Comparison of ENCODE assay signal across 8 mouse cellular contexts in genomic region chr7:99876345-99876744, GRCm38 (mm10). TPM values are rescaled to one million over a fixed set of nuclear protein-coding genes. Genes with fewer than 3 reads are reported as not detected.
DNase-seq lines count a peak whose midpoint lies in the region; ATAC-seq lines count a peak whose summit lies in the region.

No protein-coding gene starts in this region.

- H3K4me2 ChIP-seq in intestine, embryonic 15.5 days (replicated peaks): no peak overlapping the region
- no peak overlapping the region for H3K4me2 ChIP-seq in stomach, embryonic 16.5 days (ENCODE audit: low read depth, low read length)

- no peaks in the 10 kb centered on the region for H3K36me3 ChIP-seq in intestine, embryonic 15.5 days
- H3K36me3 ChIP-seq in limb, embryonic 10.5 days: no peaks in the 10 kb centered on the region
- H3K36me3 ChIP-seq in stomach, embryonic 16.5 days (ENCODE audit: control insufficient read depth, insufficient read depth, low read length): no peaks in the 10 kb centered on the region

- peak; percentile 93 for ATAC-seq in common myeloid progenitor, adult 5-6 weeks (replicated peaks; ENCODE audit: low read depth, poor library complexity, severe bottlenecking)
- peak; percentile 66; the same call in 1 of the 2 replicates for ATAC-seq in intestine, embryonic 15.5 days
- ATAC-seq in stomach, embryonic 16.5 days (ENCODE audit: insufficient read depth, low FRiP score): 0 out of 2 replicates have a peak, but pooled peaks have one; percentile 37

- no peaks in the 10 kb centered on the region for H3K9me3 ChIP-seq in intestine, embryonic 15.5 days
- H3K9me3 ChIP-seq in limb, embryonic 10.5 days (replicated peaks): no peaks in the 10 kb centered on the region
- H3K9me3 ChIP-seq in stomach, embryonic 16.5 days (replicated peaks; ENCODE audit: control insufficient read depth, low read length): no peaks in the 10 kb centered on the region

- DNase-seq in 416B (ENCODE audit: low read depth) (peak; percentile 86), adipocyte (ENCODE audit: low spot score) (peak; percentile 84)
- DNase-seq in gastrocnemius, postnatal 10 days: peak; percentile 83
- DNase-seq in limb, embryonic 10.5 days (ENCODE audit: low spot score): peak; percentile 87
- DNase-seq in neural tube, embryonic 10.5 days (ENCODE audit: extremely low spot score, low spot score): peak; percentile 89

- H3K4me3 ChIP-seq in intestine, embryonic 15.5 days (replicated peaks): no peak overlapping the region
- H3K4me3 ChIP-seq in limb, embryonic 10.5 days: no peak overlapping the region
- H3K4me3 ChIP-seq in stomach, embryonic 16.5 days (replicated peaks; ENCODE audit: low read length): no peak overlapping the region

- H3K27ac ChIP-seq in intestine, embryonic 15.5 days: no peak overlapping the region
- no peak overlapping the region for H3K27ac ChIP-seq in limb, embryonic 10.5 days
- H3K27ac ChIP-seq in stomach, embryonic 16.5 days (ENCODE audit: low read length): no peak overlapping the region

- H3K4me1 ChIP-seq in intestine, embryonic 15.5 days (replicated peaks): no peaks in the 10 kb centered on the region
- H3K4me1 ChIP-seq in limb, embryonic 10.5 days: no peaks in the 10 kb centered on the region
- no peaks in the 10 kb centered on the region for H3K4me1 ChIP-seq in stomach, embryonic 16.5 days (ENCODE audit: control insufficient read depth, insufficient read depth, low read length)

- no peaks in the 10 kb centered on the region for H3K27me3 ChIP-seq in intestine, embryonic 15.5 days (replicated peaks)
- H3K27me3 ChIP-seq in limb, embryonic 10.5 days (ENCODE audit: low read depth, poor library complexity, severe bottlenecking): no peaks in the 10 kb centered on the region
- H3K27me3 ChIP-seq in stomach, embryonic 16.5 days (ENCODE audit: control insufficient read depth, insufficient read depth, low read length): no peaks in the 10 kb centered on the region

- WGBS in intestine, embryonic 15.5 days: 2% methylated on average over 3 of the region's 3 CpGs
- under 1% methylated on average over 3 of the region's 3 CpGs for WGBS in limb, embryonic 10.5 days
- 1% methylated on average over 3 of the region's 3 CpGs for WGBS in stomach, embryonic 16.5 days

- no peak overlapping the region for H3K9ac ChIP-seq in intestine, embryonic 15.5 days
- no peak overlapping the region for H3K9ac ChIP-seq in stomach, embryonic 16.5 days (ENCODE audit: low read length)

RNA-seq across cellular contexts. Expression of gene Spcs2, which starts 13.1 kb away (rescaled TPM):
- total RNA-seq in common myeloid progenitor, adult 5-6 weeks (2017): 169 and 183 TPM in 2 replicates
- total RNA-seq in gastrocnemius, postnatal 10 days (2021): 10 to 100 TPM; 55.7 to 62.1 TPM
- polyA plus RNA-seq in intestine, embryonic 15.5 days (2015; fragmentation: Nextera tagmentation; extraction: Ambion mirVana): 387 and 427 TPM in 2 replicates
- polyA plus RNA-seq in limb, embryonic 10.5 days (2016; fragmentation: Nextera tagmentation; extraction: Ambion mirVana): 348 and 375 TPM in 2 replicates
- polyA plus RNA-seq in stomach, embryonic 16.5 days (2015; fragmentation: Nextera tagmentation; extraction: Ambion mirVana): 370 and 373 TPM in 2 replicates

RNA-seq across cellular contexts. Expression of gene Xrra1, which starts 17.4 kb away (rescaled TPM):
- not detected in 2 replicates for total RNA-seq in common myeloid progenitor, adult 5-6 weeks (2017)
- total RNA-seq in gastrocnemius, postnatal 10 days (2021): 1 to 10 TPM; 1.3 TPM
- polyA plus RNA-seq in intestine, embryonic 15.5 days (2015; fragmentation: Nextera tagmentation; extraction: Ambion mirVana): 0.10 and 0.11 TPM in 2 replicates
- polyA plus RNA-seq in limb, embryonic 10.5 days (2016; fragmentation: Nextera tagmentation; extraction: Ambion mirVana): 0.31 and 0.35 TPM in 2 replicates
- polyA plus RNA-seq in stomach, embryonic 16.5 days (2015; fragmentation: Nextera tagmentation; extraction: Ambion mirVana): 0.22 and 0.31 TPM in 2 replicates

RNA-seq across cellular contexts. Expression of gene Neu3, which starts 48.1 kb away (rescaled TPM):
- 4.9 and 5.0 TPM in 2 replicates for total RNA-seq in common myeloid progenitor, adult 5-6 weeks (2017)
- 1 to 10 TPM; 2.6 to 3.2 TPM for total RNA-seq in gastrocnemius, postnatal 10 days (2021)
- polyA plus RNA-seq in intestine, embryonic 15.5 days (2015; fragmentation: Nextera tagmentation; extraction: Ambion mirVana): 5.2 TPM in 2 replicates
- 1.1 and 2.2 TPM in 2 replicates for polyA plus RNA-seq in limb, embryonic 10.5 days (2016; fragmentation: Nextera tagmentation; extraction: Ambion mirVana)
- polyA plus RNA-seq in stomach, embryonic 16.5 days (2015; fragmentation: Nextera tagmentation; extraction: Ambion mirVana): 6.8 and 7.5 TPM in 2 replicates

Comparison
In these comparisons a context has a peak if more than half of its experiments do, and no peak if none do; other contexts are left out.
1. ATAC-seq: peak in every context shown above with its lines; median percentile 93 in common myeloid progenitor, adult 5-6 weeks; 66 in intestine, embryonic 15.5 days; 37 in stomach, embryonic 16.5 days.